Mouse (Mus musculus): ENCODE results near the gene Hdac8. TPM values are rescaled to one million over a fixed set of nuclear protein-coding genes. Genes with fewer than 3 reads are reported as not detected.

The Hdac8 gene
- polyA plus RNA-seq, 1 experiment from 2014 or later = 4.2 TPM

DNA sequence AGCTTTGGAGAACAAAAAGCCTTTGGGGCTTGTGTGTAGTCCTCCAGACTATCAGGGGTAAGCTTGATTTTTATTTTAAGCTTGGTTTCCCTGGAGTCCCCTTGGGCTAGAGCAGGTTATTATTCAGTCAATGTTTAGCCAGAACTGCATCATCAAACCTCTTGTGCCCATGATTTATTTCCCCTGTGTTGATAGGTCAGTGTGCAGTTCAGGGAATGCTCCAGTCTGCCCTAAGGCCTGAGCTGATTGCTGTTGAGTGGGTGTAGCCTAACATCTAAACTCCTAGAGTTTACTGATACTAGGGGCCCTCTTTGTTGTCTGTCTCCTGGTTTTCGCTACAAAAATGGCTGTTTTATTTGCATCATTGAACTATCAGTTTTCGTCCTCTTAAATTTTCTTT, 142.9 kb downstream of the Hdac8 start:
- ATAC-seq (replicated peaks; ENCODE audit: insufficient number of reproducible peaks, low FRiP score, low TSS enrichment, low read depth) (no peak), DNase-seq (ENCODE audit: low spot score) (no peak)
- Histone ChIP-seq H3K27me3 (ENCODE audit: control insufficient read depth, insufficient read depth, low read length) (no peaks in the 10 kb centered on the region), H3K36me3 (replicated peaks; ENCODE audit: control insufficient read depth, insufficient read depth, low read depth, low read length) (no peaks in the 10 kb centered on the region), H3K4me1 (ENCODE audit: control insufficient read depth, insufficient read depth, low read length) (no peaks in the 10 kb centered on the region), H3K27ac (replicated peaks; ENCODE audit: low read depth, low read length) (no peak overlapping the region), H3K9ac (replicated peaks; ENCODE audit: low read length) (no peak overlapping the region), H3K4me2 (ENCODE audit: low read depth, low read length) (no peak overlapping the region), H3K4me3 (ENCODE audit: low read depth, low read length) (no peak overlapping the region), H3K9me3 (replicated peaks; ENCODE audit: control insufficient read depth, low read length) (no peaks in the 10 kb centered on the region)
- WGBS = 92% methylated on average over 2 of the region's 2 CpGs

DNA sequence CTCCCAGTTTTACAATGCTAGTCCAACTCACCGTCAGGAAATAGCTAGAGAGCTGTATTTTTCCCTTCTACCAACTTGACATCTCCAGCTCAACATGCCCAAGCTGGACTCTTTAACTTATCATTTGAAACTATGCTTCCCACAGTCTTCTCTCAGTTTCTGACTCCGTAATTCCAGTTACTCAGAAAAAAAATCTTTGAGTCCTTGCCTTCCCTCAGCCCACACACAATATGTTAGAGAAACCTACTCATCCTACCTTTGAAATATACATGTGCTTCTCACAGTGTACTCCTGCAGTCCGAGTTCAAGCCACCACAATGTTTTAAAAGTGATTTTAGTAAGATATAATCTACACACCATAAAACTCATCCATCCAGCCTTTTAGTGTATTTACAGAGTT, 151.7 kb downstream of the Hdac8 start:
- Histone ChIP-seq H3K4me3 (ENCODE audit: low read depth, low read length) (no peak overlapping the region), H3K27ac (replicated peaks; ENCODE audit: low read depth, low read length) (no peak overlapping the region), H3K36me3 (replicated peaks; ENCODE audit: control insufficient read depth, insufficient read depth, low read depth, low read length) (no peaks in the 10 kb centered on the region), H3K27me3 (ENCODE audit: control insufficient read depth, insufficient read depth, low read length) (no peaks in the 10 kb centered on the region), H3K4me2 (ENCODE audit: low read depth, low read length) (no peak overlapping the region), H3K4me1 (ENCODE audit: control insufficient read depth, insufficient read depth, low read length) (no peaks in the 10 kb centered on the region), H3K9me3 (replicated peaks; ENCODE audit: control insufficient read depth, low read length) (no peaks in the 10 kb centered on the region), H3K9ac (replicated peaks; ENCODE audit: low read length) (no peak overlapping the region)
- 71% methylated on average over 3 of the region's 3 CpGs for WGBS
- DNase-seq (ENCODE audit: low spot score) (no peak), ATAC-seq (replicated peaks; ENCODE audit: insufficient number of reproducible peaks, low FRiP score, low TSS enrichment, low read depth) (no peak)

DNA sequence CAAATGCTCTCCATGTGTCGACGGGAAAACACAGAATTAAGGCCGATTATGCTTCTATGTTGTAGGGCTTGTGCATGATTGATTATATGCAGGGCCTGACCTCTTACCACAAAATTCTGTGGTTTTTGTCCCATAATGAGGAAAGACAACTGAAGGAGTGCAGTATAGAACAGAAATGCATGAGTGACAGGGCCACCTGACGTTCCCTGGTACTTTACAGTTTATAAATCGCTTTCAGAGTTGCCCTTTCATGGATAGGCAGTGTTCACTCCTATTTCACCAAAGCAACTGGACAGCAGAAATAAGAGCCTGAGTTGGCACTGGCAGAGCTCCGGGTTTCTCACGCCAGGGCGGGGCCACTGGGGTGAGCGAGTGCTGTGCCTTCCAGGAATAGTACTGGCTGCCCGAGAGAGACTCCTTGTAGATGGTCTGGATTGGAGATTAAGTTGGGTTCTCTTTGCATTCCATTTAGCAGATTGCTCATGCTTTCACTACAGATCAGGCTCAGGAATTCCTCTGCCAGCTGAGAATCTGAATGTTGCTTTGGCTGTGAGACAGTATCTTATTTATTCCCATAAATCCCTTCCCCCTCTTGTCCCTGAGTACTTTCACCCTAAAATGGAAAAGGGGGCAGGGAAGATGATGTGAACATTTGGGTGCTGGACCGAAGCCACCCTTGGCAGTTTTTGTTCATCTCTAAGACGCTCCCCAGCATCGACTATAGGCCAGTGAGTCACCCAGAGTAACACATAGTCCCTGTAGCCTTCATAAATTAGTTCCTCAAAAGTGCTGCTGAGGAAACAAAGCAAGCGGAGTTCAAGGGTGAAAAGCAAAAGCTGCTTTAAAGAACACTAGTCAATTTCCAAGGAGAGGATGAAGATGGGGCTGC, 155.1 kb downstream of the Hdac8 start:
- H3K27ac ChIP-seq (replicated peaks; ENCODE audit: low read depth, low read length) = no peak overlapping the region
- no peak overlapping the region for H3K9ac ChIP-seq (replicated peaks; ENCODE audit: low read length)
- no peak for ATAC-seq (replicated peaks; ENCODE audit: insufficient number of reproducible peaks, low FRiP score, low TSS enrichment, low read depth)
- DNase-seq (ENCODE audit: low spot score) = peak; percentile 31
- no peaks in the 10 kb centered on the region for H3K9me3 ChIP-seq (replicated peaks; ENCODE audit: control insufficient read depth, low read length)
- no peaks in the 10 kb centered on the region for H3K4me1 ChIP-seq (ENCODE audit: control insufficient read depth, insufficient read depth, low read length)
- WGBS = 61% methylated on average over 14 of the region's 14 CpGs
- no peaks in the 10 kb centered on the region for H3K36me3 ChIP-seq (replicated peaks; ENCODE audit: control insufficient read depth, insufficient read depth, low read depth, low read length)
- 0 out of 2 replicates have a peak, but pooled peaks cover 2% of the 10 kb centered on the region for H3K27me3 ChIP-seq (ENCODE audit: control insufficient read depth, insufficient read depth, low read length)
- H3K4me2 ChIP-seq (ENCODE audit: low read depth, low read length) = no peak overlapping the region
- H3K4me3 ChIP-seq (ENCODE audit: low read depth, low read length) = no peak overlapping the region

DNA sequence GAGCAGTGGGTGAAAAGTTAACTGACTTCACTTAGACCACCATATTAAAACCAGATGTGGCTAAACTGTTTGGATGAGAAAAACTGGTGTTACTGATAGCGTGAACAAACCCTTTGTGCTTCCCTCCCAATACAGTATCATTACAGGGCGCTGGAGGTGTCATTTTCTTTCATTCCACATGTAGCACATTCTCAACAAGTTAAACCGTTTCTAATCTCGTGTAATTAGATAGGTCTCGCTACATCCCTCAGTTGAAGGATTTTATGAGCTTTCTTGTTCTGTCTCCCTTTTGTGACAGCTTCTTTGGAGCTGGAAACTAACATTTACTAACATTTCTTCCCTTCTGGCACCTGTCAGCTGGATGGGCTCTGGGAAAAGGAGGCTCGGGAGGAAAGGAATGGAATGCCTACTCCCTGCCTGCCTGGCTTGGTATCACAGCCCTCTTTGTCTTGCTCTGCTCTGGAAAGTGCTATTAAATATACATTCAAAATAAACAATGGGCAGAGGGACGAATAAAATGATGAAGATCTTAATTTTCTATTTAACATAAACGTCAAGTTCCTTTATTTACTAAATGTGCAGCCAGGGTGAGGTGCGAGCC, 156.2 kb downstream of the Hdac8 start:
- H3K4me1 ChIP-seq (ENCODE audit: control insufficient read depth, insufficient read depth, low read length) = no peaks in the 10 kb centered on the region
- H3K4me2 ChIP-seq (ENCODE audit: low read depth, low read length) = no peak overlapping the region
- H3K4me3 ChIP-seq (ENCODE audit: low read depth, low read length) = no peak overlapping the region
- H3K27ac ChIP-seq (replicated peaks; ENCODE audit: low read depth, low read length) = no peak overlapping the region
- H3K36me3 ChIP-seq (replicated peaks; ENCODE audit: control insufficient read depth, insufficient read depth, low read depth, low read length) = no peaks in the 10 kb centered on the region
- WGBS = 32% methylated on average over 9 of the region's 9 CpGs
- ATAC-seq (replicated peaks; ENCODE audit: insufficient number of reproducible peaks, low FRiP score, low TSS enrichment, low read depth) (no peak), DNase-seq (ENCODE audit: low spot score) (peak; percentile 62)
- no peaks in the 10 kb centered on the region for H3K9me3 ChIP-seq (replicated peaks; ENCODE audit: control insufficient read depth, low read length)
- H3K9ac ChIP-seq (replicated peaks; ENCODE audit: low read length) = no peak overlapping the region
- 0 out of 2 replicates have a peak, but pooled peaks cover 2% of the 10 kb centered on the region for H3K27me3 ChIP-seq (ENCODE audit: control insufficient read depth, insufficient read depth, low read length)

DNA sequence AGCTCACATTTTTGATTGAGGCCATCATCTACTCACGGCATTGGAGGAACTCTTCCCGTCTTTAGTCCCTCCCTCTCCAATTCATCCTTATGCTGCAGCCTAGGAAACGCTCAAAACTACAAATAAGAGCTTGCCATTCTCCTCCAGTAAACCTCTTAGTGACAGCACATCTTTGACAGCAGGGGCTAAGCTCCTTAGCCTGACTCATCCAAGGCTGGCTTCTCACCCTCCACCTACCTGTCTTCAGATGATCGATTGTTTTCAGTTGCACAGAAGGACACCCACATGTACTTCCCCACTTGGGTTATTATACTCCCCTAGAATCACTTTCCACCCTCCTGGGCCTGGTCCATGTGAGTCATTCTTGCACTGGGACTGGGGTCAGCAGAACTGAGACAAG, 163.5 kb downstream of the Hdac8 start:
- H3K27ac ChIP-seq (replicated peaks; ENCODE audit: low read depth, low read length) = no peak overlapping the region
- ATAC-seq (replicated peaks; ENCODE audit: insufficient number of reproducible peaks, low FRiP score, low TSS enrichment, low read depth) = no peak
- H3K4me1 ChIP-seq (ENCODE audit: control insufficient read depth, insufficient read depth, low read length) = no peaks in the 10 kb centered on the region
- no peaks in the 10 kb centered on the region for H3K9me3 ChIP-seq (replicated peaks; ENCODE audit: control insufficient read depth, low read length)
- H3K9ac ChIP-seq (replicated peaks; ENCODE audit: low read length) = no peak overlapping the region
- 61% methylated on average over 4 of the region's 4 CpGs for WGBS
- no peaks in the 10 kb centered on the region for H3K36me3 ChIP-seq (replicated peaks; ENCODE audit: control insufficient read depth, insufficient read depth, low read depth, low read length)
- H3K27me3 ChIP-seq (ENCODE audit: control insufficient read depth, insufficient read depth, low read length) = no peaks in the 10 kb centered on the region
- no peak for DNase-seq (ENCODE audit: low spot score)
- H3K4me3 ChIP-seq (ENCODE audit: low read depth, low read length) = no peak overlapping the region
- H3K4me2 ChIP-seq (ENCODE audit: low read depth, low read length) = no peak overlapping the region

DNA sequence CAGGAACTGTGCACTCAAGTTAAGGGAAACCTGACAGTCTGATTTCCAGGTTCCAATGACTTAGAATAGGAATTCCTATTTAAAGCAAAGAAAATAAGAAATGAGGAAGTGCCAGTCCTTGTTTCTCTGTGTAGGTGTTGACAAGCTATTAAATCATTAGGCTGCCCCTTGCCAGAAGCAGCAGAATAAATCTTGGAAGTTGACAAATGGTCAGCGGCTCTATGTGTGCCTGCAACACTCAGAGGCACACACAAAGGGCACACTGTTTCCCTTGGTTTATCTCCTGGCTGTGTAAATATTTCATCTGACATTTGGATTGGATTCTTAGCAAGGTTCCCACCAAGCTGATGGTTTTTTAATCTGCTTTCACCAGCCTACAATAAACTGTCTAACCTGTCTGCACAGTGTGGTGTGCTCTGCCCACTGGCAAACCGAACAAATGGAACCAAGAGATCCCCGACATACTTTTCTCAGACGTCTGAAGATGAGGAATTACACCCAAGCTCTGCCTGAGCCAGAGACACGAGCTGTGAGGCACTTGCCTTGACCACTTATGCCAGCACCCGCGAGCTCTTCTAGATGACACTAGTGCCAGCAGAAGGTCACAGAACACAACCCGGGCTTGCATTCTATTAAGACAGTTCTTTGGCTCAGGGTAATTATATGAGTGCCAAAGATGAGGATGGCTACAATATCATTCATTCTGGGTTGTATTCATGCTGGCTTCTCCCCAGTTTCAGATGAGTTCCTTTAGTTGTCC, 165.6 kb downstream of the Hdac8 start:
- Histone ChIP-seq H3K9ac (replicated peaks; ENCODE audit: low read length) (no peak overlapping the region), H3K4me3 (ENCODE audit: low read depth, low read length) (no peak overlapping the region), H3K36me3 (replicated peaks; ENCODE audit: control insufficient read depth, insufficient read depth, low read depth, low read length) (no peaks in the 10 kb centered on the region), H3K27me3 (ENCODE audit: control insufficient read depth, insufficient read depth, low read length) (no peaks in the 10 kb centered on the region), H3K27ac (replicated peaks; ENCODE audit: low read depth, low read length) (no peak overlapping the region), H3K9me3 (replicated peaks; ENCODE audit: control insufficient read depth, low read length) (no peaks in the 10 kb centered on the region), H3K4me2 (ENCODE audit: low read depth, low read length) (no peak overlapping the region), H3K4me1 (ENCODE audit: control insufficient read depth, insufficient read depth, low read length) (no peaks in the 10 kb centered on the region)
- WGBS = 61% methylated on average over 8 of the region's 8 CpGs
- no peak for DNase-seq (ENCODE audit: low spot score)
- ATAC-seq (replicated peaks; ENCODE audit: insufficient number of reproducible peaks, low FRiP score, low TSS enrichment, low read depth) = no peak

DNA sequence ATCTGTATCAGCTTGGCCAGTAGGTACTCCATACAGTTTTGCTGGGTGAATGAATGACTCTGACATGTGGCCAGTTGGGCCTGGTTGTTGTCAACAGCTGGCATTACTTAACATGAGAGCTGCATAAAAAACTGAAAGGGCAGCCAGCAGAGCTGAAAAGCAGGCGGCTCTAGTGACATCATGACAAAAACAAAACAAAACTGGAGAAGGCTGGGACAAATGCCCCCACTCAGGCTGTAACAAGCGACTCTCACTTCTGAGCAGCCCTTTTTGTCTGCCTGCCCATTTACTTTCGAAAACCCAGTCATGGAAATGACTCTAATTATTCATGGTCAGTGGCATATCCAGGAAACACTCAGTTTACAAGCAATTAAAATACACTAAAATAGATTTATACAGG, 185.5 kb downstream of the Hdac8 start:
- Histone ChIP-seq H3K9ac (replicated peaks; ENCODE audit: low read length) (no peak overlapping the region), H3K36me3 (replicated peaks; ENCODE audit: control insufficient read depth, insufficient read depth, low read depth, low read length) (no peaks in the 10 kb centered on the region), H3K27me3 (ENCODE audit: control insufficient read depth, insufficient read depth, low read length) (no peaks in the 10 kb centered on the region; the same call in 1 of the 2 replicates), H3K4me3 (ENCODE audit: low read depth, low read length) (no peak overlapping the region), H3K4me2 (ENCODE audit: low read depth, low read length) (no peak overlapping the region), H3K9me3 (replicated peaks; ENCODE audit: control insufficient read depth, low read length) (no peaks in the 10 kb centered on the region), H3K4me1 (ENCODE audit: control insufficient read depth, insufficient read depth, low read length) (no peaks in the 10 kb centered on the region), H3K27ac (replicated peaks; ENCODE audit: low read depth, low read length) (no peak overlapping the region)
- DNase-seq (ENCODE audit: low spot score) (peak; percentile 36), ATAC-seq (replicated peaks; ENCODE audit: insufficient number of reproducible peaks, low FRiP score, low TSS enrichment, low read depth) (no peak)
- WGBS = 41% methylated on average over 3 of the region's 3 CpGs

DNA sequence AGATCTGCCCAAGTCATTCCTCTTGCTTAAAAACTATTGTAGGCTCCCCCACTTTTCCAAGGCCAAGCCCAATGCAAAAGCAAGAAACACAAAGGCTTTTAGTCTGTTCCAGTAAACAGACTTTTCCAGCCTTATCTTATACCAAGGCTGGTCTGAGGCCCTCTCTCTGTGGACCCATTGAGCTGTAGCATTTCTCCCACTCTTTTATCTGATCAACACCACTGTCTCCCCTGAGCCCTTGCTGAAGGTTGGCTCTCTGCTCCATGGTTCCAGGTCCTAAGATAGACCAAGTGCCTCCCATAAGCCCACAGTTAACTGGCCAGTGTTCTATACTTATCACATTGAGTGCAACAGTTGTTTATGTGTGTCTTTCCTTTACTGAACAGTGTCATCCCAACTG, 185.9 kb downstream of the Hdac8 start:
- ATAC-seq (replicated peaks; ENCODE audit: insufficient number of reproducible peaks, low FRiP score, low TSS enrichment, low read depth) = no peak
- no peaks in the 10 kb centered on the region; the same call in 1 of the 2 replicates for H3K27me3 ChIP-seq (ENCODE audit: control insufficient read depth, insufficient read depth, low read length)
- H3K4me2 ChIP-seq (ENCODE audit: low read depth, low read length) = no peak overlapping the region

More for the DNA sequence above, 185.9 kb downstream of the Hdac8 start:
- no peaks in the 10 kb centered on the region for H3K36me3 ChIP-seq (replicated peaks; ENCODE audit: control insufficient read depth, insufficient read depth, low read depth, low read length)
- no peak overlapping the region for H3K9ac ChIP-seq (replicated peaks; ENCODE audit: low read length)
- H3K4me1 ChIP-seq (ENCODE audit: control insufficient read depth, insufficient read depth, low read length) = no peaks in the 10 kb centered on the region
- H3K27ac ChIP-seq (replicated peaks; ENCODE audit: low read depth, low read length) = no peak overlapping the region
- H3K9me3 ChIP-seq (replicated peaks; ENCODE audit: control insufficient read depth, low read length) = no peaks in the 10 kb centered on the region
- H3K4me3 ChIP-seq (ENCODE audit: low read depth, low read length) = no peak overlapping the region
- no peak for DNase-seq (ENCODE audit: low spot score)
